Mouse (Mus musculus) midbrain, embryonic 14.5 days (tissue): ENCODE measurements at regions not wholly inside any gene's neighbourhood (a gene's known extent, or its start where the extent isn't known, plus 50 kb on each side); places are given as distances from the start of the nearest gene placed in this dataset.
A peak's percentile ranks its signal among the peaks of the same experiment; 100 is the strongest.
"Not testable (repeated sequence)": the region's sequence is repeated elsewhere in the genome, so short reads cannot be mapped to it uniquely, and the experiment has no call there.

ENCODE experiments used
- ATAC-seq: fragments of 200-750 bp; cut with Nextera tagmentation; 2 replicates; pipeline ENCODE4 v1.8.0; 2017; ENCODE audit warnings: moderate number of reproducible peaks, moderate library complexity; ENCODE audit not compliant: low FRiP score, low TSS enrichment
- DNase-seq: peaks from one replicate; pipeline ENCODE4 v3.0.0-alpha.2; 2015
- H3K27ac ChIP-seq: fragments of 300-500 bp; sonication (generic); replicated peaks from 2 replicates; pipeline ENCODE4 v1.5.1; 2014; ENCODE audit warnings: mild to moderate bottlenecking, low read depth, low read length, moderate library complexity
- H3K27me3 ChIP-seq: fragments of 300-500 bp; sonication (generic); 2 replicates; pipeline ENCODE4 v1.6.1; 2014; ENCODE audit warnings: low read length, control low read depth, mixed read lengths; ENCODE audit not compliant: control insufficient read depth, insufficient read depth
- H3K36me3 ChIP-seq: fragments of 300-500 bp; sonication (generic); 2 replicates; pipeline ENCODE4 v1.6.1; 2014; ENCODE audit warnings: low read length, control low read depth; ENCODE audit not compliant: control insufficient read depth, insufficient read depth
- H3K4me1 ChIP-seq: fragments of 300-500 bp; sonication (generic); 2 replicates; pipeline ENCODE4 v1.6.1; 2014; ENCODE audit warnings: mild to moderate bottlenecking, antibody characterized with exemption, low read length, control low read depth; ENCODE audit not compliant: control insufficient read depth, insufficient read depth
- H3K4me2 ChIP-seq: fragments of 300-500 bp; sonication (generic); 2 replicates; pipeline ENCODE4 v1.6.1; 2014; ENCODE audit warnings: mild to moderate bottlenecking, low read length, moderate library complexity
- H3K4me3 ChIP-seq: fragments of 300-500 bp; sonication (generic); replicated peaks from 2 replicates; pipeline ENCODE4 v1.5.1; 2014; ENCODE audit warnings: low read depth, low read length
- H3K9ac ChIP-seq: fragments of 300-500 bp; sonication (generic); replicated peaks from 2 replicates; pipeline ENCODE4 v1.6.1; 2014; ENCODE audit warnings: mild to moderate bottlenecking, low read length, moderate library complexity
- H3K9me3 ChIP-seq: fragments of 300-500 bp; sonication (generic); 2 replicates; pipeline ENCODE4 v1.6.1; 2016; ENCODE audit warnings: low read length, control low read depth, mixed read lengths; ENCODE audit not compliant: control insufficient read depth
- WGBS: fragments of 180-500 bp; shearing (Covaris S2); extraction: QIAGEN DNeasy Blood & Tissue Kit; methylation state at CpG from one replicate; pipeline ENCODE4 v1.1.7; 2014; 5-methylcytosine and 5-hydroxymethylcytosine counted together

- no peaks in the 10 kb centered on the region for H3K36me3 ChIP-seq
- ATAC-seq, result no peak
- no peak for DNase-seq
- no peak overlapping the region for H3K27ac ChIP-seq
- H3K4me2 ChIP-seq, result no peak overlapping the region
- no peaks in the 10 kb centered on the region for H3K27me3 ChIP-seq
- no peaks in the 10 kb centered on the region for H3K4me1 ChIP-seq
- no peak overlapping the region for H3K4me3 ChIP-seq
- H3K9me3 ChIP-seq, result no peaks in the 10 kb centered on the region
- WGBS, result 80% methylated on average over 1 of the region's 1 CpGs
- no peak overlapping the region for H3K9ac ChIP-seq
Measured at GRCm38 (mm10) chr12:16354711-16355110, 256.1 kb downstream of the Lpin1 start.

DNA sequence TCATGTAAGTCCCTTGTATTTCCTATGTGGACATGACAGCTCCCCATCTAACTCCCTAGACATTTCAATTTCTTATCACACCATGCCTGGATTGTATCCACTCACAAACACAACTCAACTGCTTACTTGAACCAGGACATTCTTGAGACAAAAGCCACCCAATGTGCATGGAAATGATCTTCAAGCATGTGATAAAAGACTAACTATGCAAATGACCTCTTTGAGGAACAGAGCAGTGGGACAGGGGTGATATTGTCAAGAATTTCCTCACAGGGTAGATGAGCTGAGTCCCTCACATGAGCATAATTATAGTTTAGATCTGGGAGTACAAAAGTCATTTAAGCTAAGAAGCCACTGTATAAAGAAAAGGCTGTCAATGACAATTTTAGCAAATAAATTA is 259.0 kb downstream of the Lpin1 start:
- H3K36me3 ChIP-seq, result no peaks in the 10 kb centered on the region
- no peak overlapping the region for H3K4me3 ChIP-seq
- no peak for ATAC-seq
- H3K9ac ChIP-seq, result no peak overlapping the region
- no peaks in the 10 kb centered on the region for H3K9me3 ChIP-seq
- H3K27ac ChIP-seq, result no peak overlapping the region
- no peaks in the 10 kb centered on the region for H3K4me1 ChIP-seq
- no peak overlapping the region for H3K4me2 ChIP-seq
- no peak for DNase-seq
- no peaks in the 10 kb centered on the region for H3K27me3 ChIP-seq

GRCm38 (mm10) chr12:16349310-16349709 is 261.5 kb downstream of the Lpin1 start:
- H3K36me3 ChIP-seq, result no peaks in the 10 kb centered on the region
- no peaks in the 10 kb centered on the region for H3K9me3 ChIP-seq
- no peak for DNase-seq
- no peak overlapping the region for H3K9ac ChIP-seq
- ATAC-seq, result no peak
- no peaks in the 10 kb centered on the region for H3K4me1 ChIP-seq
- H3K27ac ChIP-seq, result no peak overlapping the region
- H3K27me3 ChIP-seq, result no peaks in the 10 kb centered on the region
- no peak overlapping the region for H3K4me3 ChIP-seq
- no peak overlapping the region for H3K4me2 ChIP-seq

- ATAC-seq, result no peak
- H3K27ac ChIP-seq, result no peak overlapping the region
- no peaks in the 10 kb centered on the region for H3K36me3 ChIP-seq
- no peaks in the 10 kb centered on the region for H3K9me3 ChIP-seq
- 85% methylated on average over 3 of the region's 3 CpGs for WGBS
- no peak overlapping the region for H3K4me2 ChIP-seq
- H3K4me1 ChIP-seq, result no peaks in the 10 kb centered on the region
- no peak overlapping the region for H3K9ac ChIP-seq
- no peak for DNase-seq
- no peaks in the 10 kb centered on the region for H3K27me3 ChIP-seq
- H3K4me3 ChIP-seq, result no peak overlapping the region
Measured at GRCm38 (mm10) chr12:16344021-16344420, 266.7 kb downstream of the Lpin1 start.

DNA sequence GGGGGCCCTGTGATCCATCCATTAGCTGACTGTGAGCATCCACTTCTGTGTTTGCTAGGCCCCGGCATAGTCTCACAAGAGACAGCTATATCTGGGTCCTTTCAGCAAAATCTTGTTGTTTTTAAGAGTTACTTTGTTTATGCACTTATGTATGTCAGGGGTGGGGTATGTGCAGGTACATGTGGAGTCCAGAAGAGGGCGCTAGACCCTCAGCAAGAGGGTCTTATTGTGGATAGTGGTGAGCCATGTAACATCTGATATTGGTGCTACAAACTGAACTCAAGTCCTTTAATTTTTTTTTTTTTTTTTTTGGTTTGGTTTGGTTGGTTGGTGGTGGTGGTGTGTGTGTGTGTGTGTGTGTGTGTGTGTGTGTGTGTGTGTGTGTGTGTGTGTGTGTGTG is 268.7 kb downstream of the Lpin1 start:
- ATAC-seq, H3K27ac ChIP-seq, H3K27me3 ChIP-seq, H3K4me2 ChIP-seq, H3K36me3 ChIP-seq, H3K4me3 ChIP-seq, H3K4me1 ChIP-seq, H3K9ac ChIP-seq, H3K9me3 ChIP-seq, DNase-seq: not testable (repeated sequence)
- WGBS, result 48% methylated on average over 2 of the region's 2 CpGs

- Histone ChIP-seq H3K9ac (no peak overlapping the region), H3K9me3 (no peaks in the 10 kb centered on the region), H3K4me1 (no peaks in the 10 kb centered on the region), H3K4me2 (no peak overlapping the region), H3K36me3 (no peaks in the 10 kb centered on the region), H3K4me3 (no peak overlapping the region), H3K27ac (no peak overlapping the region), H3K27me3 (no peaks in the 10 kb centered on the region)
- ATAC-seq (no peak), DNase-seq (no peak)
- WGBS, result 95% methylated on average over 3 of the region's 3 CpGs
Measured at GRCm38 (mm10) chr12:16331456-16331855, 279.3 kb downstream of the Lpin1 start.

DNA sequence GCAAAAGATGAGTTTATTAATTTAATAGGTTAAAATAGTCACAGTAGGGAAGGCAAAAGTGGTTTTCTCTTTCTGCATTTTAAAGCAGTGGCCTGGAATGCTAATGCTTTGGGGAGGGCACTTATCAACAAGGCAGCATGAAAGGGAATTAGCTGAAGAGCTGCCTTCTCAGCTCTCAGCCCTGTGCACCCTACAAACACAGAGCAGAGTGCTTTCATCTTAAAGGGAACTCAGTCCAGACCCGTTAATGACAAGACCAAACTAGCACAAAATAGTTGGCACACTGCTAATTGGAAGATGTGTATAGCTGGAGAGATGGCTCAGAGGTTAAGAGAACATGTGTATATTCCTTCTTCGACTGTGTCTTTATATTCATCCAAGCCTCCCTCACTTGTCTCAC is 281.6 kb downstream of the Lpin1 start:
- no peaks in the 10 kb centered on the region for H3K27me3 ChIP-seq
- no peak overlapping the region for H3K27ac ChIP-seq
- DNase-seq (peak; percentile 24), ATAC-seq (no peak)
- WGBS, result 66% methylated on average over 2 of the region's 2 CpGs
- no peaks in the 10 kb centered on the region for H3K4me1 ChIP-seq
- no peaks in the 10 kb centered on the region for H3K36me3 ChIP-seq
- H3K9me3 ChIP-seq, result no peaks in the 10 kb centered on the region
- no peak overlapping the region for H3K9ac ChIP-seq
- H3K4me3 ChIP-seq, result no peak overlapping the region
- H3K4me2 ChIP-seq, result no peak overlapping the region

DNA sequence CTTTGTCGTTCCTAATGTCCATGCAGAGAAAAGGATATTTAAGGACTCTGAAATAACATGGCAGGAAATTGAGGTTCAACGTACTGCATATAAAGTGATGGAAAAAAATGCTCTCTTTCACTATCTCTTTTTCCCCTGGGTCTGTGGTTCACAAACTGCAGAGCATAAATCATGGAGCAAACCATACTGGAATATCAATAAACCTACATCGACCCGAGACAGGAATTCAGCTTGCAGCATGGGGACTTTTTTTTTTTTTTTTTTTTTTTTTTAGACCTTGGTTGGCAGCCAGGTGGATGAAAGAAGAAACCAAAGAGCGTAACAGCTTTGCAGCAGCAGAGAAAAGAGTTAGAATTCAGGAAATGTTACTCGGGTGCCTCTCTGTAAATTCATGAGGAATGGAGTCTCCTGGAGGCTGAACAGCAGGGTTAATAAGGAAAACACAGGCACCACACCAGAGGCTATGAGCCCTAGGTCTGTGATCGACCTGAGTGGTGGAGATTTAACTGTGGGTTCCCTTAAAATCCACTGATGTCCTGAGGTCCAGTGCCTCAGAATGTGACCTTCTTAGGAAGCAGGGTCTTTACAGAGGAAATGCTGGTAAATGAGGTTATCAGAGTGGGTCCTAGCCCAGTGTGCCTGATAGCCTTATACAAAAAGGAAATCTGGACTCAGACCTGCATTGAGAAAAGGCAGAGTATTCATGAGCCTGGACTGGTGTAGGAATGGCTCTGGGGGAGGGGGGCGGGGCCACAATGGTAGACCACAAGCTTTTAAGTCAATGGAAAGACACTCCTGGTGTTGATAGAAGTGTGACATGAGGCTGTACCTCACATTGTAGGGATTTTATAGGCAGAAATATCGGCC is 290.0 kb downstream of the Lpin1 start:
- peak; percentile 61 for DNase-seq
- Histone ChIP-seq H3K36me3 (no peaks in the 10 kb centered on the region), H3K9ac (no peak overlapping the region), H3K27me3 (no peaks in the 10 kb centered on the region), H3K4me3 (no peak overlapping the region), H3K27ac (peak overlapping the region; percentile 74), H3K9me3 (no peaks in the 10 kb centered on the region), H3K4me2 (no peak overlapping the region), H3K4me1 (0 out of 2 replicates have a peak, but pooled peaks cover 5% of the 10 kb centered on the region)
- 55% methylated on average over 9 of the region's 9 CpGs for WGBS
- ATAC-seq, result peak; percentile 24; the same call in 1 of the 2 replicates

- no peaks in the 10 kb centered on the region for H3K36me3 ChIP-seq
- no peak overlapping the region for H3K4me3 ChIP-seq
- ATAC-seq (no peak), DNase-seq (no peak)
- H3K9ac ChIP-seq, result no peak overlapping the region
- no peak overlapping the region for H3K27ac ChIP-seq
- H3K27me3 ChIP-seq, result no peaks in the 10 kb centered on the region
- 93% methylated on average over 3 of the region's 3 CpGs for WGBS
- no peaks in the 10 kb centered on the region for H3K9me3 ChIP-seq
- no peaks in the 10 kb centered on the region for H3K4me1 ChIP-seq
- no peak overlapping the region for H3K4me2 ChIP-seq
Measured at GRCm38 (mm10) chr12:16308101-16308500, 302.7 kb downstream of the Lpin1 start.
